Mouse (Mus musculus) ES-Bruce4 (cell line): Measurements from ENCODE around the gene Ccdc194. TPM values are rescaled to one million over a fixed set of nuclear protein-coding genes. Genes with fewer than 3 reads are reported as not detected.

Source experiments
- H3K27ac ChIP-seq: 2 replicates; pipeline ENCODE4 v1.5.1; 2012; ENCODE audit warnings: low read length, inconsistent platforms; ENCODE audit not compliant: insufficient read depth
- H3K27me3 ChIP-seq: 2 replicates; pipeline ENCODE4 v1.6.1; 2012; ENCODE audit warnings: mild to moderate bottlenecking, low read length, inconsistent platforms; ENCODE audit not compliant: control insufficient read depth, poor library complexity, insufficient read depth, severe bottlenecking
- H3K36me3 ChIP-seq: 2 replicates; pipeline ENCODE4 v1.6.1; 2012; ENCODE audit warnings: inconsistent platforms, mild to moderate bottlenecking, low read length, moderate library complexity; ENCODE audit not compliant: control insufficient read depth, poor library complexity, insufficient read depth, severe bottlenecking
- H3K4me1 ChIP-seq: one replicate; pipeline ENCODE4 v1.8.1; 2011; ENCODE audit warnings: low read length; ENCODE audit not compliant: control insufficient read depth, insufficient read depth
- H3K4me3 ChIP-seq: 2 replicates; pipeline ENCODE4 v1.5.1; 2011; ENCODE audit warnings: low read depth, mild to moderate bottlenecking, low read length
- H3K9ac ChIP-seq: 2 replicates; pipeline ENCODE4 v1.6.1; 2012; ENCODE audit warnings: low read depth, mild to moderate bottlenecking, inconsistent platforms; ENCODE audit not compliant: poor library complexity, severe bottlenecking
- H3K9me3 ChIP-seq: replicated peaks from 2 replicates; pipeline ENCODE4 v1.6.1; 2012; ENCODE audit warnings: mild to moderate bottlenecking, low read length, inconsistent platforms; ENCODE audit not compliant: control insufficient read depth, poor library complexity, insufficient read depth, severe bottlenecking
- CTCF ChIP-seq: IDR thresholded peaks from one replicate; pipeline ENCODE4 v1.8.1; 2011; ENCODE audit warnings: low read depth, low read length
- EP300 ChIP-seq: IDR thresholded peaks from 2 replicates; pipeline ENCODE4 v1.6.1; 2011; ENCODE audit warnings: low read depth, low read length; ENCODE audit not compliant: insufficient read depth
- POLR2A ChIP-seq: IDR thresholded peaks from one replicate; pipeline ENCODE4 v1.8.1; 2011; ENCODE audit warnings: low read length; ENCODE audit not compliant: insufficient read depth
- polyA plus RNA-seq: library from polyadenylated mRNA; stranded (reverse); fragments of >200 nt; gene quantifications from 2 replicates; pipeline ENCODE4 v1.2.4, GENCODE M21; 2011; ENCODE audit warnings: low read depth; ENCODE audit not compliant: missing spikeins, insufficient read depth, insufficient read length

Ccdc194 gene
- polyA plus RNA-seq, 1 experiment, result 4.9 TPM

- Histone ChIP-seq H3K27me3 (no peaks in the 10 kb centered on the region), H3K9ac (no peak overlapping the region), H3K4me1 (no peaks in the 10 kb centered on the region), H3K9me3 (no peaks in the 10 kb centered on the region), H3K4me3 (no peak overlapping the region), H3K36me3 (peaks cover 17% of the 10 kb centered on the region), H3K27ac (no peak overlapping the region)
- no peak for TF ChIP-seq POLR2A
- no peak for TF ChIP-seq CTCF
- TF ChIP-seq EP300, result no peak
Measured at GRCm38 (mm10) chr8:71547590-71547989, 22.1 kb upstream of the Ccdc194 start.

GRCm38 (mm10) chr8:71545053-71545452, 19.5 kb upstream of the Ccdc194 start:
- TF ChIP-seq CTCF, result no peak
- no peak for TF ChIP-seq POLR2A
- TF ChIP-seq EP300, result no peak
- Histone ChIP-seq H3K4me1 (no peaks in the 10 kb centered on the region), H3K36me3 (peaks cover 17% of the 10 kb centered on the region), H3K9ac (no peak overlapping the region), H3K27me3 (no peaks in the 10 kb centered on the region), H3K4me3 (no peak overlapping the region), H3K9me3 (no peaks in the 10 kb centered on the region), H3K27ac (no peak overlapping the region)

DNA sequence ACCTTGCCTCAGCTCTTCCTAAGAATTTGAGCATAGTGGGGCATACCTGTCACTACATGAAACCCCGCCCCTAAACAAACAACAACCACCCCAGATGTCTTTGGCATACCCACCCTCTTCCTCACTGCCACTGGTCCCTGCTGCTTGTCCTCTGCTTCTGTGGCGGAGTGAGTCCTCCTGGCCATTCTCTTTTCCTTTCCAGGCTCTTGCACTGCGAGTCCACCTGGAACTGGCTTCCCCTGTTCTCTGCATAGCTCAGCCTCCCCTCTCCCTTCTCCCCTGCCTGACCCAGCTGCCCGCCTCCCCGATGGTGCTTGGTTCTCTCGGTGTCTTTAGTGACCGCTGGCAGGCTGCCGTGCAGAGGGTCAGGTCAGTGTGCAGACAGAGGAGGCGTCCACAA, 18.2 kb upstream of the Ccdc194 start:
- H3K4me1 ChIP-seq, result no peaks in the 10 kb centered on the region
- H3K27ac ChIP-seq, result no peak overlapping the region
- H3K9me3 ChIP-seq, result no peaks in the 10 kb centered on the region
- peaks cover 17% of the 10 kb centered on the region for H3K36me3 ChIP-seq
- peak overlapping the region; percentile 69; the same call in 1 of the 2 replicates for H3K9ac ChIP-seq
- no peaks in the 10 kb centered on the region for H3K27me3 ChIP-seq
- H3K4me3 ChIP-seq, result peak overlapping the region; percentile 94; the same call in 1 of the 2 replicates
- no peak for TF ChIP-seq EP300
- TF ChIP-seq CTCF, result no peak
- no peak for TF ChIP-seq POLR2A

- TF ChIP-seq CTCF, result no peak
- TF ChIP-seq POLR2A, result no peak
- TF ChIP-seq EP300, result no peak
- H3K4me1 ChIP-seq, result no peaks in the 10 kb centered on the region
Measured at GRCm38 (mm10) chr8:71542632-71543343, 17.3 kb upstream of the Ccdc194 start, which contains the start of gene Mvb12a. Gene Mvb12a (plus strand): TSS chr8:71542922.

DNA sequence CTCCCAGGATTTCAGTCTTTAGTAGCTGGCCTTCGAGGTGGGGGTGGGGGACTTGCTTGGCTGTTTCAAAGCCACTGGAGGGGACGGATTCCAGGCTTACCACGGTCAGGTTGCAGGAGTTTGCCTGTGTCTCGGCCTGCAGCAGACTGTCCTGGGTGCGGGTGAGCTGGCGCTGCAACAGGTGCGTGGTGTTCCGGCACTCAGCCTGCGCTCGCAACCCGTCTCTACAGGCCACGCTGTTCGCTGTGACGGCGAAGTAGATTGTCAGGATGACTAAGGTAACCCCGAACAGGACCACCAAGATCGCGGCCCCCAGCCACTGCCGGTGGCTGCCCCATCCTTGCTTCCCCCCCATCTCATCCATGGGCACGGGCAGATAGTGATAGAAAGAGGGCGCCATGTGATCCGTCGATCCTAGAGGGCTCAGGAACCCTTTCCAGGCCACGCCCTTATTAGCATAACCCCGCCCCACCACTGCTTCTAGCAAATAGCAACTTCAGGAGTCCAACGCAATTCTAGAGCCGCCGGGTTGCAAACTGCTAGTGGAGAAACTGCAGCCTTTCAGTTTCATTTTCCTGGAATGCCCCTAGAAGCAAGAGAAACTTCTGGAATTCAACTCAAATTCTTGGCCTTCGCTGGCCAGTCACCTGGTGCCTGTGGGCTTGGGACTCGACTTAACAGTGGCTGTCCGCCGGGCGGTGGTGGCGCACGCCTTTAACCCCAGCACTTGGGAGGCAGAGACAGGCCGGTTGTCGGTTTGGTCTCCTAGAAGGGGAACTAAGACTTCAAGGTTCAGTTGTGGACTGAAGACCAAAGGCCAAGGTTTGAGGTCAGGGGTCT, 11.7 kb upstream of the Ccdc194 start, which contains the start of gene Bst2:
Gene Bst2, minus strand, starts transcription at position 429 of the 840 bp plus-strand sequence.
- H3K4me1 ChIP-seq, result peaks cover 2% of the 10 kb centered on the region
- no peaks in the 10 kb centered on the region for H3K27me3 ChIP-seq
- TF ChIP-seq CTCF (peak; percentile 13), EP300 (0 out of 2 replicates have a peak, but pooled peaks have one; percentile 21), POLR2A (peak; percentile 70)
- peaks cover 6% of the 10 kb centered on the region; the same call in 1 of the 2 replicates for H3K36me3 ChIP-seq
- no peaks in the 10 kb centered on the region for H3K9me3 ChIP-seq
- H3K27ac ChIP-seq, result peak within 1 kb of the TSS; percentile 39
- peak within 1 kb of the TSS; percentile 90 for H3K4me3 ChIP-seq
- H3K9ac ChIP-seq, result peak within 1 kb of the TSS; percentile 54

More at GRCm38 (mm10) chr8:71542632-71543343, 17.3 kb upstream of the Ccdc194 start, which contains the start of gene Mvb12a:
- H3K9me3 ChIP-seq, result no peaks in the 10 kb centered on the region
- peak within 1 kb of the TSS; percentile 69 for H3K9ac ChIP-seq
- peaks cover 14% of the 10 kb centered on the region for H3K36me3 ChIP-seq
- H3K4me3 ChIP-seq, result peak within 1 kb of the TSS; percentile 94
- H3K27ac ChIP-seq, result no peak within 1 kb of the TSS
- no peaks in the 10 kb centered on the region for H3K27me3 ChIP-seq
